Mouse (Mus musculus) hindbrain, embryonic 14.5 days (tissue): ENCODE results near the gene Cldn10. TPM values are rescaled to one million over a fixed set of nuclear protein-coding genes. Genes with fewer than 3 reads are reported as not detected.
A peak's percentile ranks its signal among the peaks of the same experiment; 100 is the strongest.

Experiments
- ATAC-seq: fragments of 200-750 bp; cut with Nextera tagmentation; 2 replicates; pipeline ENCODE4 v1.8.0; 2017; ENCODE audit warnings: moderate number of reproducible peaks, mild to moderate bottlenecking, moderate TSS enrichment, moderate library complexity; ENCODE audit not compliant: low FRiP score
- DNase-seq: peaks from one replicate; pipeline ENCODE4 v3.0.0-alpha.2; 2015; ENCODE audit warnings: low spot score
- H3K27ac ChIP-seq: fragments of 300-500 bp; sonication (generic); 2 replicates; pipeline ENCODE4 v1.5.1; 2014; ENCODE audit warnings: mild to moderate bottlenecking, moderate library complexity
- H3K27me3 ChIP-seq: fragments of 300-500 bp; sonication (generic); 2 replicates; pipeline ENCODE4 v1.6.1; 2014; ENCODE audit warnings: mild to moderate bottlenecking, low read length, mixed read lengths; ENCODE audit not compliant: control insufficient read depth, insufficient read depth
- H3K36me3 ChIP-seq: fragments of 300-500 bp; sonication (generic); replicated peaks from 2 replicates; pipeline ENCODE4 v1.6.1; 2014; ENCODE audit not compliant: control insufficient read depth, insufficient read depth
- H3K4me1 ChIP-seq: fragments of 300-500 bp; sonication (generic); replicated peaks from 2 replicates; pipeline ENCODE4 v1.6.1; 2014; ENCODE audit warnings: antibody characterized with exemption, low read length, mixed read lengths; ENCODE audit not compliant: control insufficient read depth, insufficient read depth
- H3K4me2 ChIP-seq: fragments of 300-500 bp; sonication (generic); replicated peaks from 2 replicates; pipeline ENCODE4 v1.6.1; 2014; ENCODE audit warnings: mild to moderate bottlenecking, moderate library complexity
- H3K4me3 ChIP-seq: fragments of 300-500 bp; sonication (generic); replicated peaks from 2 replicates; pipeline ENCODE4 v1.5.1; 2014; ENCODE audit warnings: mild to moderate bottlenecking, low read length
- H3K9ac ChIP-seq: fragments of 300-500 bp; sonication (generic); 2 replicates; pipeline ENCODE4 v1.6.1; 2014
- H3K9me3 ChIP-seq: fragments of 300-500 bp; sonication (generic); 2 replicates; pipeline ENCODE4 v1.6.1; 2016; ENCODE audit warnings: low read length; ENCODE audit not compliant: control insufficient read depth
- WGBS: fragments of 180-500 bp; shearing (Covaris S2); extraction: QIAGEN DNeasy Blood & Tissue Kit; methylation state at CpG from one replicate; pipeline ENCODE4 v1.1.7; 2014; 5-methylcytosine and 5-hydroxymethylcytosine counted together
- polyA plus RNA-seq: library from polyadenylated mRNA; unstranded; fragments of >200 nt; fragmentation: Nextera tagmentation; extraction: Ambion mirVana; gene quantifications from 2 replicates; pipeline ENCODE4 v1.2.1, GENCODE M21; 2014

Gene Cldn10
- polyA plus RNA-seq, 1 experiment from 2014 or later, result 1.7 TPM

- Histone ChIP-seq H3K36me3 (peaks cover 96% of the 10 kb centered on the region), H3K9me3 (no peaks in the 10 kb centered on the region), H3K4me2 (no peak overlapping the region), H3K9ac (no peak overlapping the region), H3K4me3 (no peak overlapping the region), H3K27ac (no peak overlapping the region), H3K4me1 (no peaks in the 10 kb centered on the region), H3K27me3 (no peaks in the 10 kb centered on the region)
- WGBS, result 83% methylated on average over 18 of the region's 18 CpGs
- DNase-seq (no peak), ATAC-seq (no peak)
Observed at GRCm38 (mm10) chr14:118883344-118884249, 95.9 kb downstream of the Cldn10 start.

GRCm38 (mm10) chr14:118884250-118884556 is 96.5 kb downstream of the Cldn10 start:
- Histone ChIP-seq H3K4me1 (no peaks in the 10 kb centered on the region), H3K4me2 (no peak overlapping the region), H3K27ac (no peak overlapping the region), H3K9me3 (no peaks in the 10 kb centered on the region), H3K27me3 (no peaks in the 10 kb centered on the region), H3K36me3 (peaks cover 96% of the 10 kb centered on the region), H3K9ac (no peak overlapping the region), H3K4me3 (no peak overlapping the region)
- ATAC-seq (no peak), DNase-seq (no peak)
- 85% methylated on average over 7 of the region's 7 CpGs for WGBS

- 90% methylated on average over 4 of the region's 4 CpGs for whole genome bisulfite sequencing
- H3K4me2 ChIP-seq, result no peak overlapping the region
- H3K27ac ChIP-seq, result no peak overlapping the region
- ATAC-seq, result no peak
- no peaks in the 10 kb centered on the region for H3K27me3 ChIP-seq
- DNase-seq, result no peak
- no peaks in the 10 kb centered on the region for H3K9me3 ChIP-seq
- H3K36me3 ChIP-seq, result peaks cover 97% of the 10 kb centered on the region
- no peaks in the 10 kb centered on the region for H3K4me1 ChIP-seq
- H3K4me3 ChIP-seq, result no peak overlapping the region
- H3K9ac ChIP-seq, result no peak overlapping the region
Observed at GRCm38 (mm10) chr14:118890101-118890500, 102.4 kb downstream of the Cldn10 start.

DNA sequence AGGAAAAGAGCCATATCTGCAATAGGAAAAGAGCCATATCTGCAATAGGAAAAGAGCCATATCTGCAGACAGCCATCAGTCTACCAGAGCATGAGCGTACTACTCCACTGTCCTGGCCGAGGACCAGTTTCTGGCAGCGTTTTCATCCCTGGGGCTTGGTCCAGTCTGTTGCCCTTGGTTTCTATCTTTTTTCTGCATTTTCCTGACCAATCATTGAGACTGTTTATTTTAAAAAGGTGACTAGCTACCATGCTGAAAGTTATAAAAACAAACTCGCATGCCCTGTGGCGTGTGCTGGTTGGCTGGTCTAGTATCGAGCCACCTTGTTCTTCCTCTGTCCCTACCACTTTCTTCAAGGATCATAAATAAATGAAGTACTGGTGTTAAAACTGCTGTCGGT is 107.5 kb downstream of the Cldn10 start:
- no peak overlapping the region for H3K4me3 ChIP-seq
- H3K27me3 ChIP-seq, result no peaks in the 10 kb centered on the region
- H3K36me3 ChIP-seq, result peaks cover 98% of the 10 kb centered on the region
- no peak overlapping the region for H3K4me2 ChIP-seq
- H3K4me1 ChIP-seq, result no peaks in the 10 kb centered on the region
- no peak for DNase-seq
- H3K9me3 ChIP-seq, result no peaks in the 10 kb centered on the region
- no peak for ATAC-seq
- H3K9ac ChIP-seq, result no peak overlapping the region
- WGBS, result 93% methylated on average over 7 of the region's 7 CpGs
- no peak overlapping the region for H3K27ac ChIP-seq

GRCm38 (mm10) chr14:118895655-118896054 is 107.9 kb downstream of the Cldn10 start:
- H3K27me3 ChIP-seq, result no peaks in the 10 kb centered on the region
- ATAC-seq (no peak), DNase-seq (no peak)
- WGBS, result 95% methylated on average over 10 of the region's 10 CpGs
- no peaks in the 10 kb centered on the region for H3K4me1 ChIP-seq
- no peak overlapping the region for H3K27ac ChIP-seq
- H3K4me3 ChIP-seq, result no peak overlapping the region
- peaks cover 98% of the 10 kb centered on the region for H3K36me3 ChIP-seq
- no peak overlapping the region for H3K4me2 ChIP-seq
- H3K9ac ChIP-seq, result no peak overlapping the region
- no peaks in the 10 kb centered on the region for H3K9me3 ChIP-seq

GRCm38 (mm10) chr14:118899940-118900339 is 112.2 kb downstream of the Cldn10 start:
- Histone ChIP-seq H3K27me3 (no peaks in the 10 kb centered on the region), H3K4me2 (no peak overlapping the region), H3K9me3 (no peaks in the 10 kb centered on the region), H3K27ac (no peak overlapping the region), H3K4me3 (no peak overlapping the region), H3K4me1 (no peaks in the 10 kb centered on the region), H3K9ac (no peak overlapping the region), H3K36me3 (peaks cover 98% of the 10 kb centered on the region)
- ATAC-seq, result no peak
- DNase-seq, result no peak
- 89% methylated on average over 11 of the region's 11 CpGs for WGBS

- peaks cover 96% of the 10 kb centered on the region for H3K36me3 ChIP-seq
- DNase-seq, result no peak
- H3K9ac ChIP-seq, result no peak overlapping the region
- H3K4me2 ChIP-seq, result no peak overlapping the region
- no peak overlapping the region for H3K27ac ChIP-seq
- ATAC-seq, result no peak
- H3K4me3 ChIP-seq, result no peak overlapping the region
- 97% methylated on average over 1 of the region's 1 CpGs for WGBS
- H3K4me1 ChIP-seq, result no peaks in the 10 kb centered on the region
- H3K27me3 ChIP-seq, result no peaks in the 10 kb centered on the region
- no peaks in the 10 kb centered on the region for H3K9me3 ChIP-seq
Observed at GRCm38 (mm10) chr14:118900911-118901310, 113.2 kb downstream of the Cldn10 start.

DNA sequence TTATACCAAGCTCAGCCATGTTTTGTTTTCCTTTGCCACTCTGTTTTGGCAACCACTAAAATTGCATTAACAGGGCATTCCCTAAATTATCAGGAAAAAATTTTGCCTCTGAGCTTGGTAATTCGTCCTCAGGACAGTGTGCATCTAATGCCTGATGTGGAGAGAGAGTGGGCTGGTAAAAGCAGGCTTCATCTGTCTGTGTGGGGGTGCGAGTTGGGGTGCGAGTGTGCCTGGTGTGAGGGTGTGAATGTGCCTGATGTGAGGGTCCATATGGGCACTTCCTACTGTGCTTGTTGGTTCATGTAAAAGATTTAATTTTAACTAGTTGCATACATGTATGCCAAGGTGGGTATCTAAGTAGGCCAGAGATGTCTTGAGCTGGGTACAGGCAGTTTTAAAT is 115.7 kb downstream of the Cldn10 start:
- Histone ChIP-seq H3K4me1 (no peaks in the 10 kb centered on the region), H3K27ac (no peak overlapping the region), H3K9me3 (no peaks in the 10 kb centered on the region), H3K4me2 (no peak overlapping the region), H3K4me3 (no peak overlapping the region), H3K9ac (no peak overlapping the region), H3K27me3 (no peaks in the 10 kb centered on the region), H3K36me3 (peaks cover 95% of the 10 kb centered on the region)
- 89% methylated on average over 3 of the region's 3 CpGs for WGBS
- DNase-seq (no peak), ATAC-seq (no peak)

DNA sequence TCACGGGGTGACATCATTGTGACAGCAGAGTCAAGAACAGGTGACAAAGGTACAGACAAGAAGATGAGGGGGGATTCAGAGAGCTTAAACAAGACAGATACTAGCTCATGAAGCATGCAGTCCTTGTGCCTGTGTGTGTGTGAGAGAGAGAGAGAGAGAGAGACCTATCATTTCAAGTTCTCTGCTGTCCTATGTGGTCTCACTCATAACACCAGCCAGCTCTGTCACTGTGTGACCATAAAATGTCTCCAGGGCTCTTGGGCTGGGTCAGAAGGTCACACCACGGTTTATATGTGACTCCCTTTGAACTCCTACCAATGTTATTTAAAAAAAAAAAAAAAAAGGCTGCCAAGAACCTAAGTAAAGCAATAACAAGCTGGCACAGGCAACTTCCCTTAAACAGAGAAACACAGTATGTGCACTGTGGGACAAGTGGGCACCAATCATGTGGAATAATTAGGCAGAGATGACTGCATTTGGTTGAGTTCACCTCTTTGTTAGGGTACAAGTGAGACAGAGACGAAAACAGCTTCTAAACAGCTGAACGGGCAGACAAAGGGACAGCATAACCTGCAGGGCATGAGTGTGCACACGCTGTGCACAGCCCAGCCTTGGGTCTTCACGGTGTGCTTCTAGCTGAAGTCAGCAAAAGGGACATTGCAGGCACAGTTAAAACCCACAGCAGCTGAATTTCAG is 116.3 kb downstream of the Cldn10 start:
- no peaks in the 10 kb centered on the region for H3K4me1 ChIP-seq
- no peaks in the 10 kb centered on the region for H3K9me3 ChIP-seq
- H3K27ac ChIP-seq, result no peak overlapping the region
- H3K4me3 ChIP-seq, result no peak overlapping the region
- no peak overlapping the region for H3K4me2 ChIP-seq
- no peaks in the 10 kb centered on the region for H3K27me3 ChIP-seq
- H3K36me3 ChIP-seq, result peaks cover 95% of the 10 kb centered on the region
- H3K9ac ChIP-seq, result no peak overlapping the region
- DNase-seq (no peak), ATAC-seq (peak; percentile 61; the same call in 1 of the 2 replicates)
- 31% methylated on average over 6 of the region's 6 CpGs for WGBS
